ENCODE assay signal across 8 mouse cellular contexts in genomic region chr6:85239044-85239489, GRCm38 (mm10). TPM values are rescaled to one million over a fixed set of nuclear protein-coding genes. Genes with fewer than 3 reads are reported as not detected.
A peak's percentile ranks its signal among the peaks of the same experiment; 100 is the strongest.
DNase-seq lines count a peak whose midpoint lies in the region; ATAC-seq and TF ChIP-seq lines count a peak whose summit lies in the region.

No protein-coding gene starts in this region.

- H3K4me1 ChIP-seq in intestine, postnatal 0 days (replicated peaks; ENCODE audit: control insufficient read depth, insufficient read depth, low read length) = no peaks in the 10 kb centered on the region
- 0 out of 2 replicates have a peak, but pooled peaks cover 6% of the 10 kb centered on the region for H3K4me1 ChIP-seq in stomach, embryonic 16.5 days (ENCODE audit: control insufficient read depth, insufficient read depth, low read length)

- H3K27me3 ChIP-seq in intestine, postnatal 0 days (replicated peaks; ENCODE audit: control insufficient read depth, insufficient read depth, low read length) = no peaks in the 10 kb centered on the region
- no peaks in the 10 kb centered on the region for H3K27me3 ChIP-seq in stomach, embryonic 16.5 days (ENCODE audit: control insufficient read depth, insufficient read depth, low read length)

- H3K4me3 ChIP-seq in intestine, postnatal 0 days (ENCODE audit: low read depth, low read length) = no peak overlapping the region
- no peak overlapping the region for H3K4me3 ChIP-seq in stomach, embryonic 16.5 days (replicated peaks; ENCODE audit: low read length)

- peak; percentile 92 for TF ChIP-seq CTCF in intestine, postnatal 0 days (IDR thresholded peaks at IDR 0.05; ENCODE audit: low read depth)

- no peaks in the 10 kb centered on the region for H3K9me3 ChIP-seq in intestine, postnatal 0 days (ENCODE audit: control insufficient read depth)
- H3K9me3 ChIP-seq in stomach, embryonic 16.5 days (replicated peaks; ENCODE audit: control insufficient read depth, low read length) = no peaks in the 10 kb centered on the region

- WGBS in intestine, postnatal 0 days = 10% methylated on average over 4 of the region's 4 CpGs
- WGBS in stomach, embryonic 16.5 days = 10% methylated on average over 4 of the region's 4 CpGs

- intact Hi-C loops in gastrocnemius, postnatal 14 days (cut with DNase I; ENCODE audit: low total_unique reads) = loop anchor here (5.0 kb wide), 1 partner anchor 77 kb away; no protein-coding TSS in a partner anchor

- peak; percentile 68; the same call in 1 of the 2 replicates for ATAC-seq in intestine, postnatal 0 days
- ATAC-seq in stomach, embryonic 16.5 days (ENCODE audit: insufficient read depth, low FRiP score) = peak; percentile 45

- no peak overlapping the region for H3K27ac ChIP-seq in intestine, postnatal 0 days (ENCODE audit: low read depth, low read length)
- H3K27ac ChIP-seq in stomach, embryonic 16.5 days (ENCODE audit: low read length) = no peak overlapping the region

- no peaks in the 10 kb centered on the region for H3K36me3 ChIP-seq in intestine, postnatal 0 days (ENCODE audit: control insufficient read depth, insufficient read depth)
- H3K36me3 ChIP-seq in stomach, embryonic 16.5 days (ENCODE audit: control insufficient read depth, insufficient read depth, low read length) = no peaks in the 10 kb centered on the region

- peak; percentile 63 for DNase-seq in gastrocnemius, adult 18-20 months (ENCODE audit: low spot score)
- no peak for DNase-seq in gastrocnemius, postnatal 25 days
- peak; percentile 70 to 74 for DNase-seq in cerebellum, postnatal 25 days
- DNase-seq in gastrocnemius, postnatal 14 days = peak; percentile 76
- DNase-seq in liver = peak; percentile 59
- peak; percentile 8 to 11 for DNase-seq in monocyte, adult 2 months (ENCODE audit: low read depth in 1 of 2, low spot score in 2 of 2)

- no peak overlapping the region for H3K9ac ChIP-seq in intestine, postnatal 0 days (ENCODE audit: low read depth, low read length)
- no peak overlapping the region; the same call in 1 of the 2 replicates for H3K9ac ChIP-seq in stomach, embryonic 16.5 days (ENCODE audit: low read length)

- peak overlapping the region; percentile 57 for H3K4me2 ChIP-seq in intestine, postnatal 0 days (replicated peaks; ENCODE audit: low read depth)
- H3K4me2 ChIP-seq in stomach, embryonic 16.5 days (ENCODE audit: low read depth, low read length) = peak overlapping the region; percentile 27; the same call in 1 of the 2 replicates

RNA-seq across cellular contexts. Expression of gene Emx1, which starts 51.8 kb away (rescaled TPM):
- total RNA-seq in gastrocnemius, adult 18-20 months (2021) = not detected
- total RNA-seq in gastrocnemius, postnatal 25 days (2021) = not detected
- not detected for total RNA-seq in gastrocnemius, postnatal 14 days (2021)
- not detected in 2 replicates for polyA plus RNA-seq in intestine, postnatal 0 days (2015; fragmentation: Nextera tagmentation; extraction: Ambion mirVana)
- polyA plus RNA-seq in stomach, embryonic 16.5 days (2015; fragmentation: Nextera tagmentation; extraction: Ambion mirVana) = not detected in 2 replicates
